Comparison of ENCODE assay signal across 28 mouse cellular contexts in the genomic region with DNA sequence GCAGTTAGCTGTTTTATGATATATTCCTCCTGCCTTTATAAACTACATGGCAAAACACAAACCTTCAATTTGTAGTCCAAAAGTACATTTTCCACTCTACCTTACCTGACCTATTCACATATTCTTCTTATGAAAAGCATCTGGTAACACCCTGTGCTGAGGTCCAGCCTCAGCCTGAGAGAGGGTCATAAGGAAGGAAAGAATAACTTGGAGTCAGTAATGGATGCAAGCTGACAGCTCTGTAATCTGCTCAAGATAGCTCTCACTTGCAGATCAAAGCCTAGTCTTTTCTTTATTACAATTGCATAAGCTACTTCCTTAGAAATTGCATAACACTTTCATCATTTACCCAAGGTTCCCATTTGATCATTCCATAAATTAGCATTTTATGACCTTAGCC.
"Had no signal": no experiment of that assay in that cellular context is flagged by ENCODE, and none has a peak within 500 bp of the region (broad histone marks: within the 10 kb centered on the region; RNA-seq: fewer than 3 reads in every experiment).

No protein-coding gene starts in this region.

- H3K4me1 ChIP-seq: embryonic facial prominence, embryonic 10.5 days; embryonic facial prominence, embryonic 12.5 days; embryonic facial prominence, embryonic 13.5 days; embryonic facial prominence, embryonic 15.5 days; forebrain, embryonic 10.5 days; forebrain, embryonic 13.5 days; forebrain, embryonic 15.5 days had no signal

- H3K27me3 ChIP-seq: embryonic facial prominence, embryonic 12.5 days; embryonic facial prominence, embryonic 13.5 days; embryonic facial prominence, embryonic 15.5 days; forebrain, embryonic 13.5 days; forebrain, embryonic 15.5 days had no signal

- H3K36me3 ChIP-seq: embryonic facial prominence, embryonic 10.5 days; embryonic facial prominence, embryonic 12.5 days; embryonic facial prominence, embryonic 13.5 days; embryonic facial prominence, embryonic 15.5 days; forebrain, embryonic 10.5 days; forebrain, embryonic 15.5 days had no signal

- H3K9me3 ChIP-seq: embryonic facial prominence, embryonic 10.5 days; embryonic facial prominence, embryonic 12.5 days; embryonic facial prominence, embryonic 13.5 days; embryonic facial prominence, embryonic 15.5 days; forebrain, embryonic 10.5 days; forebrain, embryonic 13.5 days; forebrain, embryonic 15.5 days had no signal

- DNase-seq: cerebellum, adult 2 months; cerebellum, adult 8-10 months; cerebellum, adult 9-10 months; cerebellum, adult 9-11 months; cerebellum, postnatal 10 days; cerebellum, postnatal 14 days; cerebellum, postnatal 25 days; cerebellum, postnatal 36 days; embryo, embryonic 11 days; forebrain, postnatal 0 days; gastrocnemius, adult 2 months; gastrocnemius, postnatal 10 days; gastrocnemius, postnatal 14 days; gastrocnemius, postnatal 25 days; gastrocnemius, postnatal 36 days; heart, adult 11 months; heart, adult 18-20 months; heart, adult 2 months had no signal

- ATAC-seq: forebrain, embryonic 13.5 days; forebrain, embryonic 14.5 days; forebrain, embryonic 15.5 days; forebrain, embryonic 16.5 days; forebrain, postnatal 0 days had no signal

- H3K27ac ChIP-seq: embryonic facial prominence, embryonic 10.5 days; embryonic facial prominence, embryonic 12.5 days; embryonic facial prominence, embryonic 13.5 days; embryonic facial prominence, embryonic 15.5 days; forebrain, embryonic 10.5 days; forebrain, embryonic 13.5 days; forebrain, embryonic 15.5 days; gastrocnemius, adult 2 months; heart, adult 2 months had no signal

- H3K4me3 ChIP-seq: embryonic facial prominence, embryonic 10.5 days; embryonic facial prominence, embryonic 12.5 days; embryonic facial prominence, embryonic 13.5 days; embryonic facial prominence, embryonic 15.5 days; erythroblast, embryonic 14.5 days; forebrain, embryonic 10.5 days; forebrain, embryonic 13.5 days; forebrain, embryonic 15.5 days; gastrocnemius, adult 2 months; heart, adult 2 months had no signal

- H3K4me2 ChIP-seq: embryonic facial prominence, embryonic 12.5 days; embryonic facial prominence, embryonic 13.5 days; embryonic facial prominence, embryonic 15.5 days; forebrain, embryonic 13.5 days; forebrain, embryonic 15.5 days had no signal

- H3K9ac ChIP-seq: embryonic facial prominence, embryonic 12.5 days; embryonic facial prominence, embryonic 13.5 days; embryonic facial prominence, embryonic 15.5 days; forebrain, embryonic 13.5 days; forebrain, embryonic 15.5 days; forebrain, postnatal 0 days had no signal
